Mouse (Mus musculus): Measurements from ENCODE around the gene Gm36210. TPM values are rescaled to one million over a fixed set of nuclear protein-coding genes. Genes with fewer than 3 reads are reported as not detected.

Gene Gm36210
- total and polyA plus RNA-seq, 2 experiments: 0.13 TPM; not detected in 1

- TF ChIP-seq POLR2A (IDR thresholded peaks at IDR 0.05; ENCODE audit: extremely low read depth, insufficient read depth, low read length) (no peak), CTCF (IDR thresholded peaks at IDR 0.05; ENCODE audit: low read depth, low read length) (peak; percentile 98)
- 7% methylated on average over 15 of the region's 15 CpGs for WGBS
- Histone ChIP-seq H3K79me2 (ENCODE audit: control insufficient read depth, insufficient read depth, low read length) (no peaks in the 10 kb centered on the region), H3K9ac (ENCODE audit: low read depth, low read length) (peak overlapping the region; percentile 16), H3K27ac (replicated peaks; ENCODE audit: insufficient read depth, low read depth, low read length) (no peak overlapping the region), H3K36me3 (ENCODE audit: control insufficient read depth, insufficient read depth, low read length) (no peaks in the 10 kb centered on the region), H3K4me1 (ENCODE audit: control insufficient read depth, insufficient read depth, low read length) (no peaks in the 10 kb centered on the region), H3K4me3 (ENCODE audit: insufficient read depth, low read depth, low read length) (peak overlapping the region; percentile 45), H3K27me3 (ENCODE audit: control insufficient read depth, insufficient read depth, low read length) (no peaks in the 10 kb centered on the region)
- DNase-seq (ENCODE audit: extremely low read depth, low read depth, low spot score): peak; percentile 92
Measured at GRCm38 (mm10) chr7:4943223-4943815, 37.0 kb upstream of the Gm36210 start.

- no peaks in the 10 kb centered on the region for H3K4me1 ChIP-seq (ENCODE audit: control insufficient read depth, insufficient read depth, low read length)
Measured at GRCm38 (mm10) chr7:4942673-4943072, 36.4 kb upstream of the Gm36210 start.

GRCm38 (mm10) chr7:4940068-4940479 is 33.8 kb upstream of the Gm36210 start:
- H3K27me3 ChIP-seq (ENCODE audit: control insufficient read depth, insufficient read depth, low read length): no peaks in the 10 kb centered on the region
- 12% methylated on average over 9 of the region's 9 CpGs for WGBS
- H3K79me2 ChIP-seq (ENCODE audit: control insufficient read depth, insufficient read depth, low read length): no peaks in the 10 kb centered on the region
- H3K27ac ChIP-seq (replicated peaks; ENCODE audit: insufficient read depth, low read depth, low read length): no peak overlapping the region
- no peaks in the 10 kb centered on the region for H3K4me1 ChIP-seq (ENCODE audit: control insufficient read depth, insufficient read depth, low read length)
- H3K4me3 ChIP-seq (ENCODE audit: insufficient read depth, low read depth, low read length): no peak overlapping the region
- no peak overlapping the region for H3K9ac ChIP-seq (ENCODE audit: low read depth, low read length)
- H3K36me3 ChIP-seq (ENCODE audit: control insufficient read depth, insufficient read depth, low read length): no peaks in the 10 kb centered on the region
- peak; percentile 70 for DNase-seq (ENCODE audit: extremely low read depth, low read depth, low spot score)
- TF ChIP-seq CTCF (IDR thresholded peaks at IDR 0.05; ENCODE audit: low read depth, low read length) (peak; percentile 91), POLR2A (IDR thresholded peaks at IDR 0.05; ENCODE audit: extremely low read depth, insufficient read depth, low read length) (no peak)

More at GRCm38 (mm10) chr7:4942673-4943072, 36.4 kb upstream of the Gm36210 start:
- no peak overlapping the region for H3K27ac ChIP-seq (replicated peaks; ENCODE audit: insufficient read depth, low read depth, low read length)
- H3K79me2 ChIP-seq (ENCODE audit: control insufficient read depth, insufficient read depth, low read length): no peaks in the 10 kb centered on the region
- no peak overlapping the region for H3K9ac ChIP-seq (ENCODE audit: low read depth, low read length)
- no peak overlapping the region for H3K4me3 ChIP-seq (ENCODE audit: insufficient read depth, low read depth, low read length)
- WGBS: 41% methylated on average over 5 of the region's 5 CpGs
- TF ChIP-seq POLR2A (IDR thresholded peaks at IDR 0.05; ENCODE audit: extremely low read depth, insufficient read depth, low read length): no peak
- TF ChIP-seq CTCF (IDR thresholded peaks at IDR 0.05; ENCODE audit: low read depth, low read length): no peak
- no peaks in the 10 kb centered on the region for H3K27me3 ChIP-seq (ENCODE audit: control insufficient read depth, insufficient read depth, low read length)
- H3K36me3 ChIP-seq (ENCODE audit: control insufficient read depth, insufficient read depth, low read length): no peaks in the 10 kb centered on the region
- DNase-seq (ENCODE audit: extremely low read depth, low read depth, low spot score): no peak

- Histone ChIP-seq H3K27ac (replicated peaks; ENCODE audit: insufficient read depth, low read depth, low read length) (no peak overlapping the region), H3K79me2 (ENCODE audit: control insufficient read depth, insufficient read depth, low read length) (no peaks in the 10 kb centered on the region), H3K9ac (ENCODE audit: low read depth, low read length) (no peak overlapping the region), H3K4me1 (ENCODE audit: control insufficient read depth, insufficient read depth, low read length) (no peaks in the 10 kb centered on the region), H3K36me3 (ENCODE audit: control insufficient read depth, insufficient read depth, low read length) (no peaks in the 10 kb centered on the region), H3K27me3 (ENCODE audit: control insufficient read depth, insufficient read depth, low read length) (no peaks in the 10 kb centered on the region), H3K4me3 (ENCODE audit: insufficient read depth, low read depth, low read length) (no peak overlapping the region)
- peak; percentile 49 for DNase-seq (ENCODE audit: extremely low read depth, low read depth, low spot score)
- TF ChIP-seq POLR2A (IDR thresholded peaks at IDR 0.05; ENCODE audit: extremely low read depth, insufficient read depth, low read length) (no peak), CTCF (IDR thresholded peaks at IDR 0.05; ENCODE audit: low read depth, low read length) (peak; percentile 89)
- WGBS: 45% methylated on average over 2 of the region's 2 CpGs
Measured at GRCm38 (mm10) chr7:4938456-4938855, 32.1 kb upstream of the Gm36210 start.

- no peak for DNase-seq (ENCODE audit: extremely low read depth, low read depth, low spot score)
- no peaks in the 10 kb centered on the region for H3K36me3 ChIP-seq (ENCODE audit: control insufficient read depth, insufficient read depth, low read length)
- H3K79me2 ChIP-seq (ENCODE audit: control insufficient read depth, insufficient read depth, low read length): no peaks in the 10 kb centered on the region
- H3K4me1 ChIP-seq (ENCODE audit: control insufficient read depth, insufficient read depth, low read length): no peaks in the 10 kb centered on the region
- 72% methylated on average over 11 of the region's 11 CpGs for WGBS
- no peak overlapping the region for H3K4me3 ChIP-seq (ENCODE audit: insufficient read depth, low read depth, low read length)
- H3K27me3 ChIP-seq (ENCODE audit: control insufficient read depth, insufficient read depth, low read length): no peaks in the 10 kb centered on the region
- H3K27ac ChIP-seq (replicated peaks; ENCODE audit: insufficient read depth, low read depth, low read length): no peak overlapping the region
- H3K9ac ChIP-seq (ENCODE audit: low read depth, low read length): no peak overlapping the region
- no peak for TF ChIP-seq CTCF (IDR thresholded peaks at IDR 0.05; ENCODE audit: low read depth, low read length)
- TF ChIP-seq POLR2A (IDR thresholded peaks at IDR 0.05; ENCODE audit: extremely low read depth, insufficient read depth, low read length): no peak
Measured at GRCm38 (mm10) chr7:4937392-4937791, 31.1 kb upstream of the Gm36210 start.

GRCm38 (mm10) chr7:4936832-4937231 is 30.5 kb upstream of the Gm36210 start:
- Histone ChIP-seq H3K36me3 (ENCODE audit: control insufficient read depth, insufficient read depth, low read length) (no peaks in the 10 kb centered on the region), H3K27ac (replicated peaks; ENCODE audit: insufficient read depth, low read depth, low read length) (no peak overlapping the region), H3K79me2 (ENCODE audit: control insufficient read depth, insufficient read depth, low read length) (no peaks in the 10 kb centered on the region), H3K27me3 (ENCODE audit: control insufficient read depth, insufficient read depth, low read length) (no peaks in the 10 kb centered on the region), H3K9ac (ENCODE audit: low read depth, low read length) (no peak overlapping the region), H3K4me1 (ENCODE audit: control insufficient read depth, insufficient read depth, low read length) (no peaks in the 10 kb centered on the region), H3K4me3 (ENCODE audit: insufficient read depth, low read depth, low read length) (no peak overlapping the region)
- no peak for TF ChIP-seq CTCF (IDR thresholded peaks at IDR 0.05; ENCODE audit: low read depth, low read length)
- no peak for TF ChIP-seq POLR2A (IDR thresholded peaks at IDR 0.05; ENCODE audit: extremely low read depth, insufficient read depth, low read length)
- DNase-seq (ENCODE audit: extremely low read depth, low read depth, low spot score): no peak
- 82% methylated on average over 10 of the region's 10 CpGs for WGBS
